Mouse (Mus musculus) CH12.LX (cell line): ENCODE data around the gene Vmo1. TPM values are rescaled to one million over a fixed set of nuclear protein-coding genes. Genes with fewer than 3 reads are reported as not detected.

Experiments used
- DNase-seq: peaks from one replicate; pipeline ENCODE4 v3.0.0-alpha.2; 2013; ENCODE audit errors: extremely low read depth
- H3K27ac ChIP-seq: 2 replicates; pipeline ENCODE4 v1.5.1; 2012; ENCODE audit warnings: low read depth, mild to moderate bottlenecking, control low read depth, moderate library complexity; ENCODE audit not compliant: insufficient read depth
- H3K27me3 ChIP-seq: replicated peaks from 2 replicates; pipeline ENCODE3; 2012; ENCODE audit warnings: inconsistent platforms
- H3K36me3 ChIP-seq, 2 experiments: replicated peaks in 1 of 2; 2 replicates each; pipeline versions ENCODE3 to v1.6.1; 2012; ENCODE audit warnings: inconsistent platforms in 1 of 2, low read length in 1 of 2, mild to moderate bottlenecking in 1 of 2, mixed read lengths in 1 of 2, moderate library complexity in 1 of 2; ENCODE audit not compliant: control insufficient read depth in 1 of 2, insufficient read depth in 1 of 2
- H3K4me1 ChIP-seq, 2 experiments: 2 replicates each; pipeline ENCODE4 v1.6.1; 2012; ENCODE audit warnings: inconsistent platforms in 1 of 2, moderate library complexity in 1 of 2; ENCODE audit not compliant: insufficient read depth in 2 of 2, control insufficient read depth in 1 of 2
- H3K4me2 ChIP-seq: 2 replicates; pipeline ENCODE4 v1.6.1; 2012; ENCODE audit warnings: low read depth, mild to moderate bottlenecking, control low read depth; ENCODE audit not compliant: poor library complexity, insufficient read depth, severe bottlenecking
- H3K4me3 ChIP-seq, 3 experiments: fragments of 150-350 bp in 1 of 3; sonication (generic) in 1 of 3; replicated peaks in 1 of 3; 2 replicates each; pipeline versions ENCODE3 to v1.5.1; 2011 to 2012; ENCODE audit warnings: low read depth in 2 of 3, low read length in 2 of 3, mild to moderate bottlenecking in 2 of 3, moderate library complexity in 2 of 3, control low read depth in 1 of 3, improper control_type of control experiment in 1 of 3, inconsistent platforms in 1 of 3, mixed read lengths in 1 of 3; ENCODE audit not compliant: poor library complexity in 1 of 3
- H3K79me2 ChIP-seq: replicated peaks from 2 replicates; pipeline ENCODE4 v1.6.1; 2012; ENCODE audit warnings: mild to moderate bottlenecking, moderate library complexity; ENCODE audit not compliant: control insufficient read depth, poor library complexity, insufficient read depth, severe bottlenecking; ENCODE audit errors: extremely low read depth
- H3K9ac ChIP-seq: 2 replicates; pipeline ENCODE4 v1.6.1; 2012; ENCODE audit warnings: low read depth, mild to moderate bottlenecking, control low read depth, moderate library complexity; ENCODE audit not compliant: insufficient read depth
- H3K9me3 ChIP-seq: replicated peaks from 2 replicates; pipeline ENCODE3; 2012; ENCODE audit warnings: low read length, inconsistent platforms, mixed read lengths
- CHD1 ChIP-seq: IDR thresholded peaks from 2 replicates; pipeline ENCODE4 v1.6.1; 2012; ENCODE audit warnings: low read depth, low read length, improper control_type of control experiment, inconsistent platforms
- CHD2 ChIP-seq: IDR thresholded peaks from 2 replicates; pipeline ENCODE4 v1.6.1; 2011; ENCODE audit warnings: low read length, improper control_type of control experiment
- CTCF ChIP-seq, 2 experiments: IDR thresholded peaks in 1 of 2; conservative IDR thresholded peaks in 1 of 2; 2 replicates each; pipeline ENCODE4 v1.5.1; 2011 to 2012; ENCODE audit warnings: low read depth in 2 of 2, low read length in 2 of 2, improper control_type of control experiment in 1 of 2, inconsistent platforms in 1 of 2, mild to moderate bottlenecking in 1 of 2, moderate library complexity in 1 of 2
- E2F4 ChIP-seq: IDR thresholded peaks from 2 replicates; pipeline ENCODE4 v1.6.1; 2011; ENCODE audit warnings: low read depth, low read length, improper control_type of control experiment; ENCODE audit not compliant: insufficient replicate concordance
- EP300 ChIP-seq: IDR thresholded peaks from 2 replicates; pipeline ENCODE4 v1.6.1; 2011; ENCODE audit warnings: low read length, improper control_type of control experiment
- ETS1 ChIP-seq: conservative IDR thresholded peaks from 2 replicates; pipeline ENCODE4 v1.6.1; 2012; ENCODE audit warnings: low read depth, mild to moderate bottlenecking, inconsistent platforms, low read length, improper control_type of control experiment, moderate library complexity
- JUN ChIP-seq: IDR thresholded peaks from 2 replicates; pipeline ENCODE4 v1.6.1; 2011; ENCODE audit warnings: low read depth, mild to moderate bottlenecking, low read length, improper control_type of control experiment, moderate library complexity; ENCODE audit not compliant: insufficient read depth
- MAFK ChIP-seq: IDR thresholded peaks from 2 replicates; pipeline ENCODE4 v1.6.1; 2011; ENCODE audit warnings: low read length, improper control_type of control experiment; ENCODE audit not compliant: insufficient replicate concordance
- MAX ChIP-seq: IDR thresholded peaks from 2 replicates; pipeline ENCODE4 v1.6.1; 2011; ENCODE audit warnings: low read length, improper control_type of control experiment
- MAZ ChIP-seq: IDR thresholded peaks from 2 replicates; pipeline ENCODE4 v1.6.1; 2012; ENCODE audit warnings: low read depth, mild to moderate bottlenecking, inconsistent platforms, low read length, improper control_type of control experiment, moderate library complexity
- MXI1 ChIP-seq: IDR thresholded peaks from 2 replicates; pipeline ENCODE4 v1.6.1; 2011; ENCODE audit warnings: mild to moderate bottlenecking, low read depth, low read length, improper control_type of control experiment
- MYC ChIP-seq: IDR thresholded peaks from 2 replicates; pipeline ENCODE4 v1.6.1; 2011; ENCODE audit warnings: low read depth, mild to moderate bottlenecking, improper control_type of control experiment, low read length
- PAX5 ChIP-seq: IDR thresholded peaks from 2 replicates; pipeline ENCODE4 v1.6.1; 2012; ENCODE audit warnings: low read length, inconsistent platforms, mixed read lengths
- POLR2A ChIP-seq: IDR thresholded peaks from 2 replicates; pipeline ENCODE4 v1.6.1; 2011; ENCODE audit warnings: low read depth, mild to moderate bottlenecking, improper control_type of control experiment, low read length
- POLR2AphosphoS2 ChIP-seq: IDR thresholded peaks from 2 replicates; pipeline ENCODE4 v1.6.1; 2011; ENCODE audit warnings: low read depth, low read length, improper control_type of control experiment
- RCOR1 ChIP-seq: conservative IDR thresholded peaks from 2 replicates; pipeline ENCODE4 v1.6.1; 2012; ENCODE audit warnings: low read depth, mild to moderate bottlenecking, inconsistent platforms, low read length, improper control_type of control experiment
- SMC3 ChIP-seq: IDR thresholded peaks from 2 replicates; pipeline ENCODE4 v1.6.1; 2011; ENCODE audit warnings: low read depth, low read length, improper control_type of control experiment
- TBP ChIP-seq: conservative IDR thresholded peaks from 2 replicates; pipeline ENCODE4 v1.6.1; 2011; ENCODE audit warnings: low read depth, low read length, improper control_type of control experiment
- TCF12 ChIP-seq: IDR thresholded peaks from 2 replicates; pipeline ENCODE4 v1.6.1; 2014; ENCODE audit warnings: low read depth, mild to moderate bottlenecking, inconsistent platforms, low read length, improper control_type of control experiment
- UBTF ChIP-seq: IDR thresholded peaks from 2 replicates; pipeline ENCODE4 v1.6.1; 2012; ENCODE audit warnings: low read depth, mild to moderate bottlenecking, inconsistent platforms, low read length, improper control_type of control experiment, moderate library complexity
- ZKSCAN1 ChIP-seq: IDR thresholded peaks from 2 replicates; pipeline ENCODE4 v1.6.1; 2012; ENCODE audit warnings: low read depth, inconsistent platforms, low read length, improper control_type of control experiment, borderline replicate concordance
- dilution Hi-C: fragments of 300-500 bp; cut with MboI; formaldehyde crosslinking; loops from 2 replicates; pipeline ENCODE4 v1.14.3; 2020; ENCODE audit warnings: low sequenced_read_pairs; ENCODE audit not compliant: extremely low pct_unique_long_range_greater_than_20kb, extremely low pct_ligation_motif_present
- in situ Hi-C: fragments of 300-500 bp; cut with MboI; formaldehyde crosslinking; loops from 3 replicates; pipeline ENCODE4 v1.14.3; 2019; ENCODE audit warnings: low sequenced_read_pairs, low pct_ligation_motif_present, low pct_unique_long_range_greater_than_20kb, mixed read lengths
- polyA plus RNA-seq: library from polyadenylated mRNA; unstranded; fragments of >175 nt; gene quantifications from 2 replicates; pipeline ENCODE4 v1.2.1, GENCODE M21; 2012; ENCODE audit warnings: low read depth; ENCODE audit not compliant: insufficient read length
- total RNA-seq, 2 experiments: library from RNA; depleted of rRNA; stranded (reverse); fragments of 300-350 nt in 1 of 2; fragments of >200 nt in 1 of 2; gene quantifications; 2 replicates each; pipeline ENCODE4 v1.2.3; 2012 to 2014

Vmo1 gene
- total and polyA plus RNA-seq, 3 experiments, result 0.36 to 0.70 TPM; not detected in 1

DNA sequence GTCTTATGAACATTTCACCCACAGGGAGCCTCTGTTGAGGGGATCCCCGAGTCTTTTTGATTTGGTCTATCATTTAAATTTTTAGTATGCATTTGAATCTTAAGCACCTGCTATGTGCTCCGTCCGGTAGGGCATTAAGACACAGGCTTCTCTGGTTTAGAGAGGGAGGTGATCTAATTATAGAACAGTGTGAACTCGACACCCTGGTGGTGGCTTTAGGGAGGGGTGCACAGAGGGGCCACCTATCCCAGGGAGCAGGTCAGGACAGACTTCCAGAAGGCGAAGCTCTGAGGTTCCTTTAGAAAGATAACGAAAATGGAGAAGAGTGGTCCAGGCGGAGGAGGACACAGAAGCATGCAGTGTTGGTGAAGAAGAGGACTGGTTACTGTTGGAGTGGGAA is 30.1 kb upstream of the Vmo1 start:
- H3K27ac ChIP-seq, result no peak overlapping the region
- dilution Hi-C loops (no loop called here), in situ Hi-C loops (no loop called here)
- H3K4me3 ChIP-seq, result no peak overlapping the region
- H3K4me1 ChIP-seq, result peaks cover 0 to 9% of the 10 kb centered on the region in 2 experiments; a peak in 2 of 4 replicates
- no peaks in the 10 kb centered on the region for H3K9me3 ChIP-seq
- H3K36me3 ChIP-seq, result peaks cover 0 to 12% of the 10 kb centered on the region in 2 experiments
- H3K4me2 ChIP-seq, result no peak overlapping the region
- H3K27me3 ChIP-seq, result no peaks in the 10 kb centered on the region
- no peak for TF ChIP-seq RCOR1
- TF ChIP-seq ETS1, result no peak
- no peak for TF ChIP-seq MXI1
- TF ChIP-seq MYC, result no peak
- TF ChIP-seq POLR2A, result no peak
- no peak for TF ChIP-seq TCF12
- no peak for TF ChIP-seq PAX5
- TF ChIP-seq MAX, result no peak
- no peak for TF ChIP-seq UBTF
- TF ChIP-seq CHD2, result no peak
- no peak overlapping the region for H3K9ac ChIP-seq
- no peak for DNase-seq
- H3K79me2 ChIP-seq, result no peaks in the 10 kb centered on the region

GRCm38 (mm10) chr11:70541415-70541814 is 27.0 kb upstream of the Vmo1 start:
- Histone ChIP-seq H3K79me2 (no peaks in the 10 kb centered on the region), H3K9me3 (no peaks in the 10 kb centered on the region), H3K27ac (no peak overlapping the region), H3K4me3 (no peak overlapping the region), H3K36me3 (peaks cover 0 to 9% of the 10 kb centered on the region in 2 experiments), H3K9ac (no peak overlapping the region), H3K27me3 (no peaks in the 10 kb centered on the region), H3K4me2 (no peak overlapping the region), H3K4me1 (peaks cover 0 to 16% of the 10 kb centered on the region in 2 experiments; a peak in 2 of 4 replicates)
- DNase-seq, result no peak
- in situ Hi-C loops (no loop called here), dilution Hi-C loops (no loop called here)
- no peak for TF ChIP-seq UBTF
- TF ChIP-seq TCF12, result no peak
- no peak for TF ChIP-seq TBP
- TF ChIP-seq CHD1, result no peak
- TF ChIP-seq ZKSCAN1, result no peak
- no peak for TF ChIP-seq MAZ
- no peak for TF ChIP-seq SMC3
- TF ChIP-seq EP300, result no peak
- no peak for TF ChIP-seq CTCF (conservative IDR thresholded peaks at IDR 0.05 in 1 of 2, IDR thresholded peaks at IDR 0.05 in 1 of 2; ENCODE audit: low read depth in 2 of 2, low read length in 2 of 2)
- no peak for TF ChIP-seq JUN
- TF ChIP-seq POLR2AphosphoS2, result no peak
- no peak for TF ChIP-seq E2F4
- TF ChIP-seq MAFK, result no peak
